Mouse (Mus musculus): Measurements from ENCODE around the gene Ccnyl1.

Gene Ccnyl1

GRCm38 (mm10) chr1:64738180-64738555, 47.9 kb downstream of the Ccnyl1 start:
- DNase-seq (ENCODE audit: low spot score), result no peak

- no peak for DNase-seq (ENCODE audit: low spot score)
Measured at GRCm38 (mm10) chr1:64738661-64739082, 48.4 kb downstream of the Ccnyl1 start.

- DNase-seq (ENCODE audit: low spot score), result no peak
Measured at GRCm38 (mm10) chr1:64742741-64743408, 52.6 kb downstream of the Ccnyl1 start.

GRCm38 (mm10) chr1:64744616-64745015, 54.4 kb downstream of the Ccnyl1 start:
- DNase-seq (ENCODE audit: low spot score), result no peak

- DNase-seq (ENCODE audit: low spot score), result no peak
Measured at GRCm38 (mm10) chr1:64753109-64753508, 62.9 kb downstream of the Ccnyl1 start.

- no peak for DNase-seq (ENCODE audit: low spot score)
Measured at GRCm38 (mm10) chr1:64753668-64754067, 63.4 kb downstream of the Ccnyl1 start.

- DNase-seq (ENCODE audit: low spot score), result no peak
Measured at GRCm38 (mm10) chr1:64754658-64755057, 64.4 kb downstream of the Ccnyl1 start.

GRCm38 (mm10) chr1:64755971-64756639, 65.8 kb downstream of the Ccnyl1 start:
- DNase-seq (ENCODE audit: low spot score), result no peak

GRCm38 (mm10) chr1:64756640-64757030, 66.4 kb downstream of the Ccnyl1 start:
- no peak for DNase-seq (ENCODE audit: low spot score)

GRCm38 (mm10) chr1:64757254-64757653, 67.0 kb downstream of the Ccnyl1 start:
- DNase-seq (ENCODE audit: low spot score), result no peak

- no peak for DNase-seq (ENCODE audit: low spot score)
Measured at GRCm38 (mm10) chr1:64757766-64758165, 67.5 kb downstream of the Ccnyl1 start.

GRCm38 (mm10) chr1:64761646-64762045, 71.4 kb downstream of the Ccnyl1 start:
- DNase-seq (ENCODE audit: low spot score), result no peak

- no peak for DNase-seq (ENCODE audit: low spot score)
Measured at GRCm38 (mm10) chr1:64770169-64770568, 79.9 kb downstream of the Ccnyl1 start.

- no peak for DNase-seq (ENCODE audit: low spot score)
Measured at GRCm38 (mm10) chr1:64773305-64773704, 83.0 kb downstream of the Ccnyl1 start.

All from urinary bladder, postnatal 10 days (tissue).